Mouse (Mus musculus) kidney, postnatal 25 days (tissue): ENCODE results near the gene Cfdp1.

ENCODE experiments used
- DNase-seq, 2 experiments: peaks; one replicate each; pipeline ENCODE4 v3.0.0; 2021; ENCODE audit warnings: mixed read lengths in 2 of 2

Cfdp1 gene

GRCm38 (mm10) chr8:111736321-111736720, 117.8 kb downstream of the Cfdp1 start:
- DNase-seq, result peak in 1 of 2 experiments; percentile 54

- no peak for DNase-seq
Measured at GRCm38 (mm10) chr8:111735791-111736190, 118.3 kb downstream of the Cfdp1 start.

DNA sequence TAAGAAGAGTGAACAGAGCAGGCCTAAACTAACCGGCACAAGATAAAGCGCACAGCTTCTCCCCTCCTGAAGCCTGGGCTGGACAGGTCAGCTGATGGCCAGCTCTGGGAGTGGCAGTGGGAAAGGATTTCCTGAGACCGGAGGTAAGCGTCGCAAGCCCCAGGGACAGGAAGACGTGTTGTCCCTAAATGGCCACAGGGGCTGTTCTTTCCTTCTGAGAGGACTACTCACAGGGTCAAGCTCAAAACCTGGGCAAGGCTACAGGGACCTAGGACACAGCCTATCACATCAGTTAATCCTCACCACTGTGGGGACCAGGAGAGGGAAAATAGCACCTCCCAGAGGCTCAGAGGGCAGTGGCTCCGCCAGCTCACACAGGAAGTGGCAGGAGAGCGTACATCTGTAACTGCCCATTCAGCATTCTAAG, 118.7 kb downstream of the Cfdp1 start:
- DNase-seq, result peak; percentile 62 to 83

DNA sequence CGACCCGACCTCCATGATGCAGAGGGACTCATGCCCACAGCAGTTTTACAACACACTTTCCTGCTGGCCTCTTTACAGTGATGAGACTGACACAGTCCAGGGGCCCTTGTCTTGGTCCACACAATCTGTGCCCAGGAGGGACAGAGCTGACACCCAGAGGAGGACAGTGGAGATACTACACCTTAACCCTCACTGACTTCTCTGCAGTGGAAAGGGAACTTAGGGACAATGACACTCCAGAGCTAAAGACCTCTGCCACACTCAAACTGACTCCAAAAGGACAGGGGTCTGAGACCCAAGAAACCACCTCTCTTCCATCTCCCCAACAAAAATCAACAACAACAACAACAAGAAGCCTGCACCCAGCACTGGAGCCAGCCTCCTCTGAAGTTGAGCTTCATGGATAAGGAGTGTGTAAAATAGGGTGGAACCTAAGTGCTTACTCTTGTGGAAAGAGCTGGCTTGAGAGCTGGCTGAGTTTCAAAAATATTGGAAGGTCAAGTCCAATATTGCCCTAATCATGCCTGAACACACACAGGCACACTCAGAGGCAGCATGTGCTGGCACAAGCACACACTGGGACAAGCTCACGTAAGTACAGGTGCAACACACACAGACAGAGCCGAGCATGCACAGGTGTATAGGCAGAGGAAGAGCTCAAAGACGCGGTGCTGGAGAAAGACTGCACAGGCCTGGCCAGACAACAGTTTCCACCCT, 119.7 kb downstream of the Cfdp1 start:
- DNase-seq, result peak in 1 of 2 experiments; percentile 61

GRCm38 (mm10) chr8:111733581-111734243, 120.4 kb downstream of the Cfdp1 start:
- peak; percentile 56 to 60 for DNase-seq

- peak; percentile 50 to 74 for DNase-seq
Measured at GRCm38 (mm10) chr8:111732406-111733085, 121.5 kb downstream of the Cfdp1 start.

DNA sequence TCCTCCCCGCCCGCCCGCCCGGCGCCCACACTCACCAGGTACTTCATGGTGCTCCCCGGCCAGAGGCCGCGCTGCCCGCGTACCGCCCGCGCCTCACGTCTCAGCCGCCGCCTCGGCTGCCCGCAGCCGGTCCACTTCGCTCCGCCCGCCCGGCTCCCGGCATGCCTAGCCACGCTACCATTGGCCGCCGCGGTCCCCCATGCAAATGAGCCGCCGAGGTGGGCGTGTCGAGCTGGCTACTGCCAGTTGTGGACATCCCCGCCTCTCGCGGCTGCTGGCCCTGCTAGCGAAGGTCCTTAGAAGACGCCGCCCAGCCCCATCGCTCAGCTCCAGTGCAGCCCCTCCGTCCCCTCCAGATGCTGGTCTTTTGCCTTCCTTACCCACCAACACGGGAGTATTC, 122.1 kb downstream of the Cfdp1 start:
- peak; percentile 99 for DNase-seq

GRCm38 (mm10) chr8:111731231-111731977, 122.7 kb downstream of the Cfdp1 start:
- DNase-seq, result peak; percentile 66 to 87

DNA sequence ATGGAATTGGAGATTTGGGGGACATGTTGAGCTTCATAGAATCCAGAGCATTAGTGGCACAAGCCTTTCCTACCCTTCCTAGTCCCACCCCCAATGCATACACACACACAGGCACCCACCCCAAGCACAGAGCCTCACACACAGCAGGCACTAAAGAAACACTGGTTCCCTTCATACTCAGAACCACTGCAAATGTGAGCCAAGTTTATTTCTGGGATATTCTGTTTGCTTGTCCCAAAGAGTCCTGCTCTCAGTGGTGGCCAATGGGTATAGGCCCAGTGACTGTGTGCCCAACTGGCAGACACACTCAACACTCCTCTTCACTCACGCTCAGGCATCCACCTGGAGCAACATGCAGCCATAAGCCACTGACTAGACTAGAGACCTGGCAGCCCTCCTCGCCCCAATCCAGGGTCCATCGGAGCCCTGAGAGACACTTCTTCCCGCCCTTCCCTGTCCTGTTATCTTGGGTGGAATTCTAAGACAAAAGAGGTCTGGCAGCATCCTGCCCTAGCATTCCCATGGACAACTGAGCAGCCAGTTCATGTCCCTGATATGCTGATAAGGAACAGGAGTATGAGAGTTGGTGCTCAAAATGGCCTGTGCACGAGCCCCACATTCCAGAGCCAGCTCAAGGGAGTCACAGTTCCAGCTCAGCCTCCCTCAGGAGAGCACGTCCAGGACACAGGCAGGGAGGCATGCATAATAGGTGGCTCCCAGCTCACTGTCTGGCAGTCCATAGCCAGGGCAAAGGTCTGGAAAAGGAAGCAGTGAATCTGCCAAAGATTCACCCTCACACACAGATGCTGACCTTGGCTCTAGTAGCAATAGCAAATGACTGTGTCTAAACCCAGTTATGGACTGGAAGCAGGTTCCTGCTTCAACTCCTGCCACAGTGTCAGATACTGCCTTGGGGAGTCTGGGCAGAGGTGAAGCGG, 124.6 kb downstream of the Cfdp1 start:
- peak; percentile 78 to 93 for DNase-seq

GRCm38 (mm10) chr8:111728481-111728880, 125.6 kb downstream of the Cfdp1 start:
- peak in 1 of 2 experiments; percentile 26 for DNase-seq

DNA sequence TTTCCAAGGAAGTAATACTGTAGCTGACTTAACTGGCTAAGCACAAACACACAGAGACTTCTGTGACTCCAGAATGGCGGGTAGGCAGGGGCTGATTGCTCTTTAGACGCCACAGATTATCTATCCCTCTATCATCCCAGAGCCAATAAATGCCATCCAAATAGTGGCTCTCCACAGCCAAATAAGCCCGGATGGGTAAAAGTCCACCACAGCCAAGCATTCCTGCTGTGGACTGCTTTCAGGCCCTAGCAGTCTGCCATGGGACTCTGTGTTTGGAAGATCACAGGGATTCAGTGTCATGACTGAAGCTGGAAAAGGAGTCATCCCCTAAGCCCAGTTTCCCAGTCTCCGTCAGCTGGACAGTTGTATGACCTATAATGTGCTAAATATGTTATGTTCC, 126.5 kb downstream of the Cfdp1 start:
- peak in 1 of 2 experiments; percentile 46 for DNase-seq

- DNase-seq, result peak; percentile 89 to 98
Measured at GRCm38 (mm10) chr8:111726102-111726900, 127.8 kb downstream of the Cfdp1 start.

DNA sequence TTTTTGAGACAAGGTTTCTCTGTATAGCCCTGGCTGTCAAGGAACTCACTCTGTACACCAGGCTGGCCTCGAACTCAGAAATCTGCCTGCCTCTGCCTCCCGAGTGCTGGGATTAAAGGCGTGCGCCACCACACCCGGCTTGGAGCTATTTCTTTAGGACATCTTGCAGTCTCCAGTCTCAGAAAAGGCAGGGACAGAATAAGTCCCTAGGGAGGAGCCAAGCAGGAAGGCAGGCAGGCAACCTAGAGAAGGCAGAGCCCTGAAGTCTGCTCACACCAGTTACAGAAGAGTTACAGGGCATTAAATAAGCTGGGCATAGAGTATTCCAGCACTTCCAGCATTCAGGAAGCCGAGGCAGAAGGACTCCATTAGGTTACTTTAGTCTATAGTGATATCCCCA, 128.8 kb downstream of the Cfdp1 start:
- no peak for DNase-seq

DNA sequence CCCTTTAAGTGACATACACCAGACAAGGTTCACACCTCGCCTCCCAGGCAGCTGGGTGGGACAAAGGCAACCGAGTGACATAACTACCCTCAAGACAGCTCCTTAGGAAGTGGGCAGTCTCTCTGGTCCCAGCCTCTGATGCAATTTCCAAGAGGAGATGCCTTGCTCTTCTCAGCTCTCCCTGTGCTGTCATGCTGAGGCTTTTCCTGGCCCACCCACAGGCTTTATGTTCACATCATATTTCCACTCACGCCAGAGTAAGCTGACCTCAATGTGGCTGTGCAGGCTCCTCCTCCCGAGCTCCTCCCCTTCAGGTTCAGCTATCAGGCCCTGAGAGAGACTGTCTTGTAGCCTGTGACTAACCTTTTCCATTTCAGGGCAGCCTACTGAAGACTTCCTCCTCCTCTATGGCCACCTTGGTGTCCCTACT, 134.0 kb downstream of the Cfdp1 start:
- DNase-seq, result peak in 1 of 2 experiments; percentile 34

- peak in 1 of 2 experiments; percentile 55 for DNase-seq
Measured at GRCm38 (mm10) chr8:111718937-111719336, 135.2 kb downstream of the Cfdp1 start.
